Mouse (Mus musculus): ENCODE measurements around the gene Fkbp1b.

- TF ChIP-seq USF1 (IDR thresholded peaks at IDR 0.05; ENCODE audit: low read depth) (no peak), MAX (IDR thresholded peaks at IDR 0.05; ENCODE audit: low read depth) (no peak), POLR2A (IDR thresholded peaks at IDR 0.05; ENCODE audit: insufficient read length, low read depth) (no peak), MYOD1 (IDR thresholded peaks at IDR 0.05; ENCODE audit: control insufficient read depth in 1 of 3, insufficient read length in 2 of 3, low read depth in 2 of 3) (no peak), MYOG (IDR thresholded peaks at IDR 0.05; ENCODE audit: control insufficient read depth in 1 of 3, insufficient read depth in 1 of 3, insufficient read length in 2 of 3, low read depth in 2 of 3) (no peak), TCF3 (IDR thresholded peaks at IDR 0.05; ENCODE audit: insufficient read length, low read depth) (no peak), REST (IDR thresholded peaks at IDR 0.05; ENCODE audit: insufficient read depth, insufficient read length) (no peak), POLR2AphosphoS2 (IDR thresholded peaks at IDR 0.05; ENCODE audit: insufficient read length, low read depth) (no peak)
These were observed 47.7 kb downstream of the Fkbp1b start for GRCm38 (mm10) chr12:4793718-4794117.

Measured in myocyte (in vitro differentiated cells).